Mouse (Mus musculus) liver, postnatal 0 days (tissue): ENCODE results near the gene Muc5ac.

Source experiments
- CTCF ChIP-seq: sonication (generic); IDR thresholded peaks from 2 replicates; pipeline ENCODE4 v1.5.1; 2016; ENCODE audit warnings: antibody characterized with exemption, low read depth
- EP300 ChIP-seq: IDR thresholded peaks from 2 replicates; pipeline ENCODE4 v1.6.1; 2016; ENCODE audit warnings: antibody characterized with exemption, low read depth, mild to moderate bottlenecking

GRCm38 (mm10) chr7:141788677-141789452 is at the start of gene Muc5ac:
- no peak for TF ChIP-seq CTCF
- no peak for TF ChIP-seq EP300
